Mouse (Mus musculus) stomach, embryonic 15.5 days (tissue): Measurements from ENCODE around the gene Mtch1. TPM values are rescaled to one million over a fixed set of nuclear protein-coding genes. Genes with fewer than 3 reads are reported as not detected.

Experiments
- ATAC-seq: fragments of 200-750 bp; cut with Nextera tagmentation; 2 replicates; pipeline ENCODE4 v1.8.0; 2017; ENCODE audit warnings: low read depth, moderate number of reproducible peaks, moderate TSS enrichment; ENCODE audit not compliant: insufficient read depth, low FRiP score
- H3K27ac ChIP-seq: fragments of 300-500 bp; sonication (generic); 2 replicates; pipeline ENCODE4 v1.5.1; 2015; ENCODE audit warnings: mild to moderate bottlenecking, inconsistent platforms
- H3K27me3 ChIP-seq: fragments of 300-500 bp; sonication (generic); replicated peaks from 2 replicates; pipeline ENCODE4 v1.6.1; 2015; ENCODE audit warnings: inconsistent platforms
- H3K36me3 ChIP-seq: fragments of 300-500 bp; sonication (generic); 2 replicates; pipeline ENCODE4 v1.6.1; 2015; ENCODE audit warnings: inconsistent platforms
- H3K4me1 ChIP-seq: fragments of 300-500 bp; sonication (generic); 2 replicates; pipeline ENCODE4 v1.6.1; 2015; ENCODE audit warnings: inconsistent platforms
- H3K4me2 ChIP-seq: fragments of 300-500 bp; sonication (generic); 2 replicates; pipeline ENCODE4 v1.6.1; 2015; ENCODE audit warnings: mild to moderate bottlenecking, inconsistent platforms
- H3K4me3 ChIP-seq: fragments of 300-500 bp; sonication (generic); replicated peaks from 2 replicates; pipeline ENCODE4 v1.5.1; 2015; ENCODE audit warnings: inconsistent platforms
- H3K9ac ChIP-seq: fragments of 300-500 bp; sonication (generic); 2 replicates; pipeline ENCODE4 v1.6.1; 2015; ENCODE audit warnings: inconsistent platforms
- H3K9me3 ChIP-seq: fragments of 300-500 bp; sonication (generic); 2 replicates; pipeline ENCODE4 v1.6.1; 2016; ENCODE audit warnings: inconsistent platforms
- WGBS: fragments of 180-500 bp; shearing (Covaris S2); methylation state at CpG from one replicate; pipeline ENCODE4 v1.1.7; 2015; 5-methylcytosine and 5-hydroxymethylcytosine counted together
- polyA plus RNA-seq: library from polyadenylated mRNA; unstranded; fragments of >200 nt; fragmentation: Nextera tagmentation; extraction: Ambion mirVana; gene quantifications from 2 replicates; pipeline ENCODE4 v1.2.1, GENCODE M21; 2015

The Mtch1 gene
- polyA plus RNA-seq, 1 experiment from 2014 or later: 250 TPM

- H3K9ac ChIP-seq: no peak overlapping the region
- no peak for ATAC-seq
- no peaks in the 10 kb centered on the region for H3K4me1 ChIP-seq
- H3K4me2 ChIP-seq: no peak overlapping the region
- 69% methylated on average over 9 of the region's 9 CpGs for WGBS
- no peaks in the 10 kb centered on the region for H3K27me3 ChIP-seq
- no peaks in the 10 kb centered on the region for H3K36me3 ChIP-seq
- H3K4me3 ChIP-seq: no peak overlapping the region
- no peaks in the 10 kb centered on the region for H3K9me3 ChIP-seq
- H3K27ac ChIP-seq: no peak overlapping the region
These were observed 36.2 kb upstream of the Mtch1 start for GRCm38 (mm10) chr17:29383923-29384322.

DNA sequence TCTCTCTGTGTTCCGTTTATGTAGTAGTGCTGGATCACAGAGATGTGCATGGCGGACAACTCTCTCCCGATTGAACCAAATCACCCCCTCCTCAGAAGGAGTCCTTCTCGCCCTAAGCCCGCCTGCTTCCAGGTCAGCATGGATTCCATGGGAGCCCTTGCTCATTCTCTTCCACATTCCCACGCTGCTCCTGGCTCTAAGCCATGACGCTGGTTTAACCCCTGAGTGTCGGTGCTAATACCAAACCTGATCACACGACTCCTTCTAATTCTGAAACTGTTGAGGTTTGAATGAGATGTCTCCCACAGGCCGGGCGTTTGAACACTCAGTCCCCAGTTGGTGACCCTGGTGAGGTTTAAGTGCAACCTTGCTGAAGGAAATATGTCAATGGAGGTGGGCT is 34.7 kb upstream of the Mtch1 start:
- Histone ChIP-seq H3K36me3 (no peaks in the 10 kb centered on the region), H3K4me2 (no peak overlapping the region), H3K27ac (no peak overlapping the region), H3K4me3 (no peak overlapping the region), H3K4me1 (no peaks in the 10 kb centered on the region), H3K9me3 (no peaks in the 10 kb centered on the region), H3K27me3 (no peaks in the 10 kb centered on the region), H3K9ac (no peak overlapping the region)
- no peak for ATAC-seq
- 46% methylated on average over 11 of the region's 11 CpGs for WGBS

DNA sequence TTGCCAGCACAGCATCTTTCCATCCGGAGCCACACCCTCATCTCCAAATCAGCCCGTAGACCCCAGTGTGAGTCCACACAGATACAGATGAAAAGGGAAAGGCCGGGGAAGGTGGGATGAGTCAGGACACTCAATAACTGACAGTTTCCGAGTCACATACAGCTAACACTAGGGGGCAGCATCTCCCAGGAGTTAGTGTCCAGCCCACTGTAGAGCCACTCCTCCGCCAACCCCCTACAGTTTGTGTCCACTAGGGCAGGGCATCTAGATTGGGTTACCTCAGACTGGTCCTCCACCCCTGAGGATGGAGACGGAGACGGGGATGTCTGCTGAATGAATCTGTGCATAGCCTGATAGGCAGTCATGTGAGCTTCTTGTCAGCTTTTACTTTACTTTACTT is 33.7 kb upstream of the Mtch1 start:
- no peaks in the 10 kb centered on the region for H3K4me1 ChIP-seq
- no peaks in the 10 kb centered on the region for H3K9me3 ChIP-seq
- no peak overlapping the region for H3K27ac ChIP-seq
- ATAC-seq: peak; percentile 63; the same call in 1 of the 2 replicates
- H3K4me2 ChIP-seq: no peak overlapping the region
- WGBS: 23% methylated on average over 7 of the region's 7 CpGs
- no peak overlapping the region for H3K9ac ChIP-seq
- H3K36me3 ChIP-seq: no peaks in the 10 kb centered on the region
- H3K27me3 ChIP-seq: no peaks in the 10 kb centered on the region
- H3K4me3 ChIP-seq: no peak overlapping the region

DNA sequence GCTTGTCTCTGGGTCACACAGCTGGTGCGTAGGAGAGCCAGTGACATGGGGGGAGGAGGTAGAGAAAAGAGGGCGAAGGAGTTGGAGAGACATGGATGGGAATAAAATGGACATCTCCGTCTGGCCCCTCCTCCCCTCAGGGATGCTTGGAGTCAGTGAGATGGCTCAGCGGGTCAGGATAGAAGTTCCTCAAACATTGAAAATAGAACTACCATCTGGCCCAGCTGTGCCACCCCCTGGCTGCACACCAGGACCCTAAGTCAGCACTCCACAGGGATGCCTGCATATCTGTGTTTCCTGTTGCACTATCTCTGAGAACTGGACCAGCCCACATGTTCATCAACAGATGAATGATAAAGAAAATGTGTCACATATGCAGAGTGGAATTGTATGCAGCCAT is 32.5 kb upstream of the Mtch1 start:
- H3K27ac ChIP-seq: no peak overlapping the region
- no peaks in the 10 kb centered on the region for H3K27me3 ChIP-seq
- no peaks in the 10 kb centered on the region for H3K36me3 ChIP-seq
- no peak overlapping the region for H3K4me3 ChIP-seq
- H3K4me2 ChIP-seq: no peak overlapping the region
- no peak overlapping the region for H3K9ac ChIP-seq
- 74% methylated on average over 4 of the region's 4 CpGs for WGBS
- ATAC-seq: no peak
- H3K4me1 ChIP-seq: no peaks in the 10 kb centered on the region
- no peaks in the 10 kb centered on the region for H3K9me3 ChIP-seq

DNA sequence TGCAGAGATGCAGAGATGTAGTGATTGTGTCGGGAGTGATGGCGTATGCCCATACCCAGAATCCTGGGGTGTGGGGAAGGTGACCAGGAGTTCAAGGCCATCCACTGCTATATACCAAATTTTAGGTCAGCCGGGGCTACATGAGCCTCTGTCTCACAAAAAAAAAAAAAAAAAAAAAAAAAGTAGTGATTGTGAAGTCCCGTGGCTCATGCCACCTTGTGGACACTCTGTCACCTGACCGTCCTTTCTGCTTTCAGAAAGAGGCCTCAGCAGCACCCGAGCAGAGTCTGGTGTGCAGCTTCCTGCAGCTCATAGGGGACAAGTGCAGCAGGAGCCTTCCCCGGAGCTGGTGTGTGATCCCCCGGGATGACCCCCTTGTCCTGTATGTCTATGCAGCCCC is 30.3 kb upstream of the Mtch1 start:
- no peak for ATAC-seq
- Histone ChIP-seq H3K9ac (no peak overlapping the region), H3K4me1 (no peaks in the 10 kb centered on the region), H3K36me3 (no peaks in the 10 kb centered on the region), H3K27ac (no peak overlapping the region), H3K27me3 (no peaks in the 10 kb centered on the region), H3K9me3 (no peaks in the 10 kb centered on the region), H3K4me2 (no peak overlapping the region), H3K4me3 (no peak overlapping the region)
- WGBS: 59% methylated on average over 8 of the region's 8 CpGs

- Histone ChIP-seq H3K27ac (no peak overlapping the region), H3K4me1 (no peaks in the 10 kb centered on the region), H3K27me3 (no peaks in the 10 kb centered on the region), H3K36me3 (no peaks in the 10 kb centered on the region), H3K9ac (no peak overlapping the region), H3K4me3 (no peak overlapping the region), H3K4me2 (no peak overlapping the region), H3K9me3 (no peaks in the 10 kb centered on the region)
- WGBS: 85% methylated on average over 10 of the region's 10 CpGs
- ATAC-seq: no peak
These were observed 28.1 kb upstream of the Mtch1 start for GRCm38 (mm10) chr17:29375871-29376270.

DNA sequence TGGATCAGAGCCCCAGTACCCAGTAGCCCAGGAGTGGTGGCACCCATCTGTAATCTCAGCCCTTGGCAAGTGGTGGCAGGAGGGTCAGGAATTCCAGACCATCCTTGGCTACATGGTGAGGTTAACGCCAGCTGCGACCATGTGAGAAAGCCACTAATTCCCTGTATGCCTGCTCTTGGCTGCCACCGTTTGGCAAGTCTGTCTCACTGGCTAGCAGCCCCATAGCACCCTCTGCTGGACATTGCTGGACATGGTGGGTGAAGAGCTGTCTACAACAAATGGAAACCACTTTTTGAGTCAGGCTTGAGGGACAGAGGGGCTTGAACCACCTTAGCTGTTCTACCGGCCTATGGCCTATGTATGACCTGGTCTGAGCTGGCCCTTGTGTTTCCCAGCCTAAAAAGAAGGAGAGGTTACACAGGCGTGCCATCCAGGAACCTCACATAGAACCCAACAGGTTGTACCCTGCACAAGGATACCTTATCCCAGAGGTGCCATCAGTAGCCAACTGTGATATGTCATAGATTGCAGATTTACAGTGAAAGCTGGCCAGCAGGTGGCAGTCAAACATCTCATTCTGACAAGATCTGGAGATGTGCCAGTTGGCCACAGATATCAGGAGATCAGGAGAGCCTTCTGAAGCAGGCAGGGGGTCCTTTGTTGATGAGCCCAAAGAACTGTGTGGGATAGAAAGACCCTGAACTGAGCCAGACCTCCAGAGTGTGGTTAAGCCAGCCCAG is 23.4 kb upstream of the Mtch1 start:
- Histone ChIP-seq H3K36me3 (no peaks in the 10 kb centered on the region), H3K4me2 (no peak overlapping the region), H3K9ac (no peak overlapping the region), H3K4me3 (no peak overlapping the region), H3K27ac (no peak overlapping the region), H3K9me3 (no peaks in the 10 kb centered on the region), H3K27me3 (no peaks in the 10 kb centered on the region), H3K4me1 (no peaks in the 10 kb centered on the region)
- ATAC-seq: peak; percentile 44; the same call in 1 of the 2 replicates
- 1% methylated on average over 5 of the region's 5 CpGs for WGBS

- Histone ChIP-seq H3K9me3 (no peaks in the 10 kb centered on the region), H3K27ac (no peak overlapping the region), H3K4me1 (no peaks in the 10 kb centered on the region), H3K36me3 (no peaks in the 10 kb centered on the region), H3K27me3 (no peaks in the 10 kb centered on the region), H3K9ac (no peak overlapping the region), H3K4me3 (0 out of 2 replicates have a peak overlapping the region, but pooled peaks have one; percentile 13), H3K4me2 (peak overlapping the region; percentile 44)
- WGBS: 24% methylated on average over 7 of the region's 7 CpGs
- peak; percentile 66; the same call in 1 of the 2 replicates for ATAC-seq
These were observed 21.0 kb upstream of the Mtch1 start for GRCm38 (mm10) chr17:29368726-29369125.

GRCm38 (mm10) chr17:29365105-29365621 is 17.4 kb upstream of the Mtch1 start:
- H3K9ac ChIP-seq: no peak overlapping the region
- 84% methylated on average over 13 of the region's 13 CpGs for WGBS

GRCm38 (mm10) chr17:29363109-29363508 is 15.4 kb upstream of the Mtch1 start:
- Histone ChIP-seq H3K4me3 (no peak overlapping the region), H3K36me3 (no peaks in the 10 kb centered on the region), H3K9me3 (no peaks in the 10 kb centered on the region), H3K27me3 (no peaks in the 10 kb centered on the region), H3K9ac (no peak overlapping the region), H3K4me2 (no peak overlapping the region), H3K4me1 (peaks cover 4% of the 10 kb centered on the region; the same call in 1 of the 2 replicates), H3K27ac (no peak overlapping the region)
- 62% methylated on average over 8 of the region's 8 CpGs for WGBS
- no peak for ATAC-seq

More at GRCm38 (mm10) chr17:29365105-29365621, 17.4 kb upstream of the Mtch1 start:
- no peaks in the 10 kb centered on the region for H3K9me3 ChIP-seq
- ATAC-seq: no peak
- peaks cover 4% of the 10 kb centered on the region; the same call in 1 of the 2 replicates for H3K4me1 ChIP-seq
- no peak overlapping the region for H3K27ac ChIP-seq
- no peak overlapping the region for H3K4me2 ChIP-seq
- no peaks in the 10 kb centered on the region for H3K36me3 ChIP-seq
- no peaks in the 10 kb centered on the region for H3K27me3 ChIP-seq
- H3K4me3 ChIP-seq: no peak overlapping the region

DNA sequence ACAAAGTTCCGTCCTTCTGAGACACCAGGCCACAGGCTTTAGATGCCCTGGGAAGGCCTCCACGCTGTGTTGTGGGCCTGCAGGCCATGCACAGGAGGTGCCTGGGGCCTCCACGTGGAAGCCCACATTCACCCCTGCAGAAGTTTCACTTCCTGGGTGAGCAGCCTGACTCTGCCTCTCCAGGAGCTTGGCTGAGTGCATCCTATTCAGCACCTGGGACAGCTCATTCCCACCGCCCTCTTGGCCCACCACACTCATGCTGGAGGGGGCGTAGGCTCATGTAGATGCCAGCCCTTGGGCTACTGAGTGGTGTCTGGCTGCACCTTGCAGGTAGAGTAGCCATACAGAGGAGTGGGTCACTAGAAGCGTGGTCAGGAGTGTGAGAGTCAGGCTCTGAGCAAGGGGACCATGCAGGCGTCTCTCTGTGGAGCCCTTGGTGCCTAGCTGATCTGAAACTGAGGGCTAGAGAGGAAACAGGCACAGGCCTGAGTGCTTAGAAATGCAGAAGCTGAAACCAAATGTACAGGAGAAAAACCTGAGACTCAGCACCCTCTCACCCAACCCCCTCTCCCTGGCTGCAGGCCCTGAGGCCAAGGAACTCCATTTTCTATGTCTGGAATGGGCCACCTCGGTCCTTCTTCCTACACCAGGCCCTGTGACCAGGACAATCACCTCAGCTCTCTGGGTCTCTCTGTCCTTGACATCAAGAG is 14.4 kb upstream of the Mtch1 start:
- no peaks in the 10 kb centered on the region for H3K36me3 ChIP-seq
- H3K27me3 ChIP-seq: no peaks in the 10 kb centered on the region
- H3K27ac ChIP-seq: no peak overlapping the region
- ATAC-seq: no peak
- H3K4me1 ChIP-seq: peaks cover 4% of the 10 kb centered on the region; the same call in 1 of the 2 replicates
- H3K9ac ChIP-seq: no peak overlapping the region
- no peak overlapping the region for H3K4me2 ChIP-seq
- 49% methylated on average over 8 of the region's 8 CpGs for WGBS
- no peaks in the 10 kb centered on the region for H3K9me3 ChIP-seq
- H3K4me3 ChIP-seq: 0 out of 2 replicates have a peak overlapping the region, but pooled peaks have one; percentile 9

DNA sequence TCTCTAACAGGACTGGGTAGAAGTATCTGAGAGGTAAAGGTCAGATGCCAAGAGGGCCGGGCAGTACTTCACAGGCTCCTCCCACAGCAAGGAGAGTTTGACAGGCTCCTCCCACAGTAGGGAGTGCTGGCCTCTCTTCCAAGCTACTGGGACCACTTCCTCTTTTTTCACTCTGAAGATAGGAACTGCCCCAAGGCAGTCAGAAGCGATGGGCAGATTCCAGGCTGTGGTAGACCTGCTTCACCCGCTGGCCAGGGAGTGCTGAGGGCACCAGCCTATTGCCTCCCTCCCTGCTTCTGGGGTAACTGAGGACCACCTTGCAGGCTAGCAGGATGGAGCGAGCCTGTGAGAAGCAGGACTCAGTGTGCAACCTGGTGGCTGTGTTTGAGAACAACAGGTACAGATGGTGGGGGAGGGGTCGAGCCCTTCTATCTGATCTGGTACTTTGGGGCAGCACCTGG is 13.1 kb upstream of the Mtch1 start, which contains the start of gene Fgd2:
Gene Fgd2 (plus strand): TSS at position 154 of the 461 bp plus-strand sequence.
- peaks cover 17% of the 10 kb centered on the region for H3K4me1 ChIP-seq
- ATAC-seq: no peak
- 17% methylated on average over 5 of the region's 5 CpGs for WGBS
- H3K27me3 ChIP-seq: no peaks in the 10 kb centered on the region
- H3K9me3 ChIP-seq: no peaks in the 10 kb centered on the region
- H3K36me3 ChIP-seq: no peaks in the 10 kb centered on the region
- H3K4me3 ChIP-seq: 0 out of 2 replicates have a peak within 1 kb of the TSS, but pooled peaks have one; percentile 12
- peak within 1 kb of the TSS; percentile 9; the same call in 1 of the 2 replicates for H3K4me2 ChIP-seq
- no peak within 1 kb of the TSS for H3K9ac ChIP-seq
- H3K27ac ChIP-seq: no peak within 1 kb of the TSS
